Mouse (Mus musculus): ENCODE data around the gene Madd.

Gene Madd

GRCm38 (mm10) chr2:91175490-91175889 is 8.1 kb downstream of the Madd start:
- no peak for DNase-seq (ENCODE audit: low read depth, low spot score)

DNA sequence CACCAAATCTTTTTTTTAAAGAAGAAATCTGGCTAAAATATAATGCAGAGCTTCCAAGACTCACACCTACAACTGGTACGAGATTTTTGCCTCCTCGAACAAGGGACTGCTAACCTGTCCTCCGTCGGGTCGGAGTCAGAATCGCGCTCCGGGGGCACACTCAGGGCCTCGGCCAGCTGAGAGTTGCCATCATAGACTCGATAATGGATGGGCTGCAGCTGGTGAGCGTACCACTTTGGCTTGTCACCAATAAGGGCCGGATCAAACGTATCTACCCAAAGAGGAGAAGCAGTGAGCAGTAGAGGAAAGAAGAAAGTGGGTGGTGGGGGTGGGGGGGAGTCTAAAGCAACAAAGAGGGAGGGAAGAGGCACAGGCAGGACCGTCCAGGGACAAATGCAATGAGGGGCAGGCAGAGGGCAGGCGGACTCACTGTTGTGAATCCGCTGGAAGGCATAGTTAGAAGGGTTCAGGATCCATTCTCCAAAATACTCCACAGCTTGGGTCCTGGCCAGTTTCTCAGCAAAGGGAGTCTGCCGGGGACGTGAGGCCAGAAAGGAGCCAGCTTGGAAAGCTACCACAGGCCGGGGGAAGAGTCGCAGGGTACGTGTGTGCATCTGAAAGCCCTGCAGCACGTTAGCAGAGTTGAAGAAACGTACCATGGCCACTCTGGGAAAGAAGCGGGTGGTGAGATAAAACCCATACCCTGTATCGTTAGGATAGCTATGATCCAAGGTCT is 13.9 kb downstream of the Madd start:
- no peak for DNase-seq (ENCODE audit: low read depth, low spot score)

DNA sequence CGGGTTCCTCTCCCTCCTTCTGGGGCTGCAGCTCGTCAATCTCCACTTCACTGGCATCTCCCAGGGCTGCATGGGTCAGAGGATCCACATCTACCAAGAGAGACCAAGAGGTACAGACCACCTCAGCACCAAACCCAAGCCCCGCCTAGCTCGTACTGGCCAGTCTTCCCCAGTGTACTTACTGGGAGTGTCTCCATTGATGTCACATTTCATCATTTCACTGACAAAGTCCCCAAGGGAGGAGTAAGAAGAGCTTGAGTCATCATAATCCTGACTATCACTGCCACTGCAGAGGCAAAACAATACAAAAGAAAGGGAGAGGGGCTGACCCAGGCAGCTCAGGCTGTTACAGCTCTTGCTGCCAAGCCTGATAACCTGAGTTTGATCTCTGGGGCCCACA is 16.0 kb downstream of the Madd start:
- DNase-seq (ENCODE audit: low read depth, low spot score), result no peak

- no peak for DNase-seq (ENCODE audit: low read depth, low spot score)
Observed at GRCm38 (mm10) chr2:91164991-91165390, 18.6 kb downstream of the Madd start.

- no peak for DNase-seq (ENCODE audit: low read depth, low spot score)
Observed at GRCm38 (mm10) chr2:91163532-91163931, 20.1 kb downstream of the Madd start.

GRCm38 (mm10) chr2:91162952-91163351 is 20.7 kb downstream of the Madd start:
- no peak for DNase-seq (ENCODE audit: low read depth, low spot score)

DNA sequence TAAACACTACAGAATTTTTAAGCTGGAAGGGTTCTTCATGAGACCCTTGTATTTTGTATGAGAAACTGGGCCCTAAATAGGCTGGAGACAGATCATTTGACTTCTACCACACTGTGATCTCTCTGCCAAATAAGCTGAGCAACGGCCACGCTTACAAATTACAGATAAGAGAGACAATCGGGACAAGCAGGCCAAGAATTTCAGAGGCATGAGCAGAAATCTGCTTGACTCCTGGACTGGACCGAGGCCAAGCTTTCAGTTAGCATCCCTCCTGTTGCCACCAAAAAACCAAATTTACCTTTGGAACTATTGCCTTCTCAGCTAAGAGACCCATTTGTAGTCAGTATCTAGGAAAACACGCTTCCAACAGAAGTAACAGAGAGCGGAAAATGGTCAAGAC is 23.0 kb downstream of the Madd start:
- DNase-seq (ENCODE audit: low read depth, low spot score), result no peak

GRCm38 (mm10) chr2:91157002-91157752 is 26.5 kb downstream of the Madd start:
- DNase-seq (ENCODE audit: low read depth, low spot score), result no peak

- DNase-seq (ENCODE audit: low read depth, low spot score), result no peak
Observed at GRCm38 (mm10) chr2:91154091-91154490, 29.5 kb downstream of the Madd start.

- DNase-seq (ENCODE audit: low read depth, low spot score), result no peak
Observed at GRCm38 (mm10) chr2:91152885-91153377, 30.7 kb downstream of the Madd start.

DNA sequence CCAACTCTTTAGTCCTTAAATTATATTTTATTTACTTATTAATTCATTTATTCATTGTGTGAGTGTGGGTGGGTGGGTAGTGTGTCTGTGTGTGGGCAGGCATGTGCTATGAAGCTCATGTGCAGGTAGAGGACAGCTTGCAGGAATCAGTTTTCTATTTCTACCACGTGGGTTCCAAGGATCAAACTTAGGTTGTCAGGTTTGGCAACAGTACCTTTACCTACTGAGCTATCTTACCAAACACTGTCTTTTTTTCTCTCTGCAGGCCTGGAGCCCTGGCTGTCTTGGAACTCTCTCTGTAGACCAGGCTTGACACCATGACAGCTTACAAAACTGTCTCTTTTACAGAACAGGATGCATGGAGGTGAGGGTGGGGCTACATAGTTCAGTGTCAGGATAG is 32.3 kb downstream of the Madd start:
- no peak for DNase-seq (ENCODE audit: low read depth, low spot score)

- no peak for DNase-seq (ENCODE audit: low read depth, low spot score)
Observed at GRCm38 (mm10) chr2:91148101-91148500, 35.5 kb downstream of the Madd start.

- no peak for DNase-seq (ENCODE audit: low read depth, low spot score)
Observed at GRCm38 (mm10) chr2:91143401-91143800, 40.2 kb downstream of the Madd start.

GRCm38 (mm10) chr2:91142920-91143319 is 40.7 kb downstream of the Madd start:
- DNase-seq (ENCODE audit: low read depth, low spot score), result no peak

DNA sequence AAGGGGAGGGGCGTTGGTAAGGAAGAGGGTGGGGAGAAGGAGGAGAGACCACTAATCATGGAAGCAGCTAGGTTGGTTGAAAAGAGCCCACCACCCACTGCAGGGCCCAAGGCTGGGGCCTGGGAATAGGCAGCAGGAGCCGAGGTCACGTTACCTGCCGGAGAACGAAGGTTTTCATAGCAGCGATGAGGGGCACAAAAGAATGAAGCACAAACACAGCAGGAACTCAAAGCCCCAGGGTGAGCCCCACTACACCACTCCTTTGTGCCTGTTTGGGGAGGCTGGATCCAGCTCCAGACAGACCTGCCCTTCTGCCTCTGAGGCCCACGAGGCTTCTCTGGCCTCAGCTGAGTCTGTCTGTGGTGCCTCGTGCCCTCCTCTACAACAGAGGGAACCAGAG is 43.9 kb downstream of the Madd start:
- no peak for DNase-seq (ENCODE audit: low read depth, low spot score)

DNA sequence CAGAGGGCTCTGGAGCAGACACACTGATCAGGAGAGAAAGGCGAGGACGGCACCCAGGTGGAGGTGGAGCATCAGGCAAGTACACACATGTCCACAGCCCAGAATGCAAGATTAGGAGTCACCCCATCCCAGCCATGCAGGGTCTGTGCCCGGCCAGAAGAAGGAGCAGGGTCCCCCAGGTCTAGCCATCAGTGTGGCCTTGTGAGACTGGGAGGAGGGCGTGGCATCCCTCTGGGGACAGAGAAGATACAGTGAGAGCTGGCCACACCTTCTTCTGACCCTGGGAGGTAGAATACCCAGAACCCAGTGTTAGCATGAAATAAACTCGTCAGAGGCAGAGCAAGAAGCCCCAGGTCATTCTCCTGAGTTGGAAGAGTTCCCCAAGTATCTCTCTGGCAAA is 44.3 kb downstream of the Madd start:
- no peak for DNase-seq (ENCODE audit: low read depth, low spot score)

- no peak for DNase-seq (ENCODE audit: low read depth, low spot score)
Observed at GRCm38 (mm10) chr2:91137481-91137880, 46.2 kb downstream of the Madd start.

GRCm38 (mm10) chr2:91136513-91137412 is 46.9 kb downstream of the Madd start:
- DNase-seq (ENCODE audit: low read depth, low spot score), result no peak

DNA sequence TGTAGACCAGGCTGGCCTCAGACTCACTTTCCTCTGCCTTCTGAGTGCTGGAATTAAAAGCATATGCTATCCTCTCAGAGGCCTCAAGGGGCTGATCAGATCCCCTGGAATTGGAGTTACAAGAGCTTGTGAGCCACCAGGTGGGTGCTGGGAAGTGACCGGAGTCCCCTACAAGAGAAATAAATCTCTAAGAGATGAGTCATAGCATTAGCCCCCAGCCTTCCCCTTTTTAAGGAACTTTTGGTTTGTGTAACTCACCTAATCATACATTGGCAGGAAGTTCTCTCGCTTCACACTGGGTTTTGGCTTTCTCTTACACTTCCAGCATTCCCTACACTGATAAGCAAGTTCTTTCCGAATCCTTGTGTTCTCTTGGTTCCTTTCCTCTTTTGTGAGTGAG is 51.6 kb downstream of the Madd start:
- no peak for DNase-seq (ENCODE audit: low read depth, low spot score)

- no peak for DNase-seq (ENCODE audit: low read depth, low spot score)
Observed at GRCm38 (mm10) chr2:91131251-91131650, 52.4 kb downstream of the Madd start.

DNA sequence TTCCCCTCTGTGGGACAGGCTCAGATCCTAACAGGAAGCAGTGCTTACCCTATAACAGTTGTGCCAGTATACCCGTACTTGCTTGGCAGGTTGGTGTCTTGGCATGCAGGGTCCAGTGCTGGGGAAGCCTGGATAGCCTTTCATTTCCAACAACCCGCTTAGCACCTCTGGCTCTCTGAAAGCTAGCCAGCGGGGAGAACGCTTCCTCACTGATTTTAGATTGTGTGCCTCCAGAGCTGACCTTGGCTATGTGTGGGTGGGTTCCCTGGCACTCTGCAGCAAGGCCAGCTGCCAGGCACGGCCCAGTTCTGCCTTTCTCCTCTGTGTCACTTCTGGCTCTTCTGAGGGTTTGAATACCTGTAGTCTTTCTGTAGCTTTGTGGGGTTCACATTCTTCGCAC is 53.5 kb downstream of the Madd start:
- DNase-seq (ENCODE audit: low read depth, low spot score), result no peak

- DNase-seq (ENCODE audit: low read depth, low spot score), result no peak
Observed at GRCm38 (mm10) chr2:91128761-91129160, 54.9 kb downstream of the Madd start.

Data from WW6 (cell line).